Mouse (Mus musculus) neural tube, embryonic 11.5 days (tissue): ENCODE measurements around the gene Tmem190. TPM values are rescaled to one million over a fixed set of nuclear protein-coding genes. Genes with fewer than 3 reads are reported as not detected.

Experiments
- ATAC-seq: fragments of 200-750 bp; cut with Nextera tagmentation; 2 replicates; pipeline ENCODE4 v1.8.0; 2017; ENCODE audit warnings: moderate number of reproducible peaks, mild to moderate bottlenecking, moderate TSS enrichment, moderate library complexity; ENCODE audit not compliant: insufficient read depth, low FRiP score, low TSS enrichment
- DNase-seq: peaks from one replicate; pipeline ENCODE4 v3.0.0-alpha.2; 2015; ENCODE audit warnings: low spot score
- H3K27ac ChIP-seq: fragments of 300-500 bp; sonication (generic); 2 replicates; pipeline ENCODE4 v1.5.1; 2014; ENCODE audit warnings: low read depth, mild to moderate bottlenecking, low read length
- H3K27me3 ChIP-seq: fragments of 300-500 bp; sonication (generic); 2 replicates; pipeline ENCODE4 v1.6.1; 2014; ENCODE audit warnings: mild to moderate bottlenecking, low read length, mixed read lengths; ENCODE audit not compliant: control insufficient read depth, insufficient read depth
- H3K36me3 ChIP-seq: fragments of 300-500 bp; sonication (generic); 2 replicates; pipeline ENCODE4 v1.6.1; 2014; ENCODE audit warnings: mild to moderate bottlenecking, low read length, moderate library complexity, mixed read lengths; ENCODE audit not compliant: control insufficient read depth, insufficient read depth
- H3K4me1 ChIP-seq: fragments of 300-500 bp; sonication (generic); 2 replicates; pipeline ENCODE4 v1.6.1; 2014; ENCODE audit warnings: low read length, mixed read lengths; ENCODE audit not compliant: control insufficient read depth, insufficient read depth
- H3K4me2 ChIP-seq: fragments of 300-500 bp; sonication (generic); 2 replicates; pipeline ENCODE4 v1.6.1; 2014; ENCODE audit warnings: low read depth, mild to moderate bottlenecking, moderate library complexity
- H3K4me3 ChIP-seq: fragments of 300-500 bp; sonication (generic); 2 replicates; pipeline ENCODE4 v1.5.1; 2014; ENCODE audit warnings: low read depth, low read length
- H3K9ac ChIP-seq: fragments of 300-500 bp; sonication (generic); 2 replicates; pipeline ENCODE4 v1.6.1; 2014; ENCODE audit warnings: mild to moderate bottlenecking, low read length
- H3K9me3 ChIP-seq: fragments of 300-500 bp; sonication (generic); 2 replicates; pipeline ENCODE4 v1.6.1; 2016; ENCODE audit warnings: low read length; ENCODE audit not compliant: control insufficient read depth
- WGBS: fragments of 180-500 bp; shearing (Covaris S2); extraction: QIAGEN DNeasy Blood & Tissue Kit; methylation state at CpG from one replicate; pipeline ENCODE4 v1.1.7; 2014; 5-methylcytosine and 5-hydroxymethylcytosine counted together
- polyA plus RNA-seq: library from polyadenylated mRNA; unstranded; fragments of >200 nt; fragmentation: Nextera tagmentation; extraction: Ambion mirVana; gene quantifications from 2 replicates; pipeline ENCODE4 v1.2.1, GENCODE M21; 2014

Tmem190 gene
- polyA plus RNA-seq, 1 experiment from 2014 or later: not detected

DNA sequence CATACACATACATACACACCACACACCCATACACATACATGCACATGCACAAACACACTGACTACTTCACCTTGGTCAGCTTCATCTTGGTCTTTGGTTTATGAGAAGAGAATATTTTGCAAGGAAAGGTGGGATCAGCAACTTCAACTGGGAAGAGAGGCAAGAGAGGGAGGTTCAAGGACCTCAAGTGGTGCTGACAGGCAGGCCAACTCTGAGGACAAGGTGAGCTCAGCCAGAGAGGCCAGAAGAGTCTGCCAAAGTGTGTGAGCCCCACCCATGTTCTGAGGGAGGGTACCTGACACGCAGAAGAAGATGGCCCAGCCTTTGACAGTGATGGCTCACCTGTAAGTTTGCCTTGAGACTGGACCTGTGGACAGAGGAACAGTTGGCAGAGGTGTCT, 23.1 kb upstream of the Tmem190 start:
- 63% methylated on average over 1 of the region's 1 CpGs for WGBS

GRCm38 (mm10) chr7:4764946-4765710, 17.6 kb upstream of the Tmem190 start:
- 13% methylated on average over 4 of the region's 4 CpGs for WGBS
- no peak for DNase-seq
- no peak overlapping the region for H3K4me2 ChIP-seq
- H3K27ac ChIP-seq: no peak overlapping the region
- H3K4me1 ChIP-seq: 0 out of 2 replicates have a peak, but pooled peaks cover 3% of the 10 kb centered on the region
- H3K9ac ChIP-seq: no peak overlapping the region
- no peak for ATAC-seq
- no peaks in the 10 kb centered on the region for H3K27me3 ChIP-seq
- no peak overlapping the region for H3K4me3 ChIP-seq
- no peaks in the 10 kb centered on the region for H3K9me3 ChIP-seq
- no peaks in the 10 kb centered on the region for H3K36me3 ChIP-seq

More for the DNA sequence above, 23.1 kb upstream of the Tmem190 start:
- Histone ChIP-seq H3K9ac (no peak overlapping the region), H3K27me3 (no peaks in the 10 kb centered on the region), H3K4me2 (no peak overlapping the region), H3K4me3 (no peak overlapping the region), H3K27ac (no peak overlapping the region), H3K36me3 (no peaks in the 10 kb centered on the region), H3K9me3 (no peaks in the 10 kb centered on the region), H3K4me1 (no peaks in the 10 kb centered on the region)
- ATAC-seq (no peak), DNase-seq (no peak)

GRCm38 (mm10) chr7:4771202-4771601, 11.5 kb upstream of the Tmem190 start, which contains the start of gene Fam71e2:
Gene Fam71e2, minus strand, starts transcription at chr7:4771302.
- H3K36me3 ChIP-seq: no peaks in the 10 kb centered on the region
- no peak within 1 kb of the TSS for H3K4me3 ChIP-seq
- DNase-seq: no peak
- H3K9me3 ChIP-seq: no peaks in the 10 kb centered on the region
- H3K4me1 ChIP-seq: no peaks in the 10 kb centered on the region
- H3K27me3 ChIP-seq: peaks cover 10% of the 10 kb centered on the region
- WGBS: 79% methylated on average over 3 of the region's 5 CpGs
- no peak within 1 kb of the TSS for H3K9ac ChIP-seq
- no peak within 1 kb of the TSS for H3K27ac ChIP-seq
- ATAC-seq: no peak
- H3K4me2 ChIP-seq: no peak within 1 kb of the TSS

DNA sequence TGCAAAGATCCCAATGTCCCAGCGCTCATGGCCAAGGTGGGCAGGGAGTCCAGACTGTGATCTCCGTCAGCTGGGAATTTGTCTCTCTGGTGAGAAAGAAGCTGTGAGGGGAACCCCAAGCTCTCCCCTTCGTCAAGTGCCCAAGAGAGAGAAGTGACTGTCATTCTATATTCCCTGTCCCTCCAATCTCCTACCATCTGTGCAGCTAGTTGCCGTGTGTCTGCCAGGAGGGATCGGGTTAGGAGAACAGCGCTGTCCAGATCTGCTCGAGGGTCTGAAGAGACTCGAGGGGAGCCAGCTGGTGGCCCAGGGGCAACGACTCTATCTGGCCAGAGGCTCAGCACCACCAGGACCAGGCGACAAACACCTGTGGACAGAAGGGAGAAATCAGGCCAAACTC, 6.6 kb upstream of the Tmem190 start:
- Histone ChIP-seq H3K4me1 (no peaks in the 10 kb centered on the region), H3K27ac (no peak overlapping the region), H3K9ac (no peak overlapping the region), H3K4me2 (no peak overlapping the region), H3K4me3 (no peak overlapping the region), H3K27me3 (peaks cover 42% of the 10 kb centered on the region), H3K9me3 (no peaks in the 10 kb centered on the region), H3K36me3 (no peaks in the 10 kb centered on the region)
- WGBS: 44% methylated on average over 10 of the region's 10 CpGs
- ATAC-seq: no peak
- DNase-seq: no peak

DNA sequence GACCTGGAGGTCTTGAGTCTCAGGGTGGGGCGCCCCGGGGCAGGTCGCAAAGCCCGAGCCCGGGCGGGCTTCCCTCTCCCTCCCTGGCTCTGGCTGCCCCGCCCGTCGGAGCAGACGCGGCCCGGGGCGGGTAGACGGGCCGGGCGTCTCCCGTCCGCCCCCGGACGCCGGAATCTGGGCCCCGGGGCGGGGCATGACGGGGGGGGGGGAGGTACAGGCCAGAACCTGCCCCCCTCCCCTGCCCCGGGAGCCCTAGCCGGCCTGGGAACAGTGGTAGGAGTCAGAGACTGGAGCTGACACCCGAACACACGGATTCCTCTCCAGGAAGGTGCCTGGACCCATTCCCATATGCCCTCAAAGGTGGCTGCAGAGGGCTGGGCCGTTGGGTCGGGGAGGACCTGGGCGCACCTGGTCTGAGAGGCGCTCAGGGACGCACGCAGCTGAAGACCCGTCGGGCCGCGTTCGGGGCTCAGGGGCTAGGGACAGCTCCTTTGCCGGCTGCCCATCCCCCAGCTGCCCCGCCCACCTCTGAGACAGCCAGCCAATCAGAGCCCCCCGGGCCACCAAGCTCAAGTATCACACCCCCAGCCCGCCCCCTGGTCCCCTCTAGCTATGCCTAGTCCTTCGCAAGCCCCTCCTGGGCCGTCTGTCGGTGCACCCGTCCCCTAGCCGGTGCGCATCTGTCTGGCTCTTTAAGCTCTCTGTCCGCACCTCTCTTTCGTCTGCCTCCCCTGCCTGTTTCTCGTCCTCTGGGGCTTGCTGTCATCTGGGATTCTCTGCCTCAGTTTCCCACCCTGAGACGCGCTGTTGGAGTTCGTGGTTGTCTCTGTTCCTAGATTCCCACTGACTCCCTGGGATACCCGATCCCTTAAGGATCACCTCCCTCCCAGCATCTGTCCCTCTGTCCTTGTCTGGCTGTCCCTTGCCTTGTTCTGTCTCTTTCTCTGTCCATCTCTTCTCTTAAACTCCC, 5.6 kb upstream of the Tmem190 start:
- WGBS: 3% methylated on average over 36 of the region's 56 CpGs
- Histone ChIP-seq H3K9me3 (no peaks in the 10 kb centered on the region), H3K4me3 (peak overlapping the region; percentile 20), H3K9ac (peak overlapping the region; percentile 42), H3K27ac (no peak overlapping the region), H3K4me2 (peak overlapping the region; percentile 46), H3K27me3 (peaks cover 42% of the 10 kb centered on the region), H3K4me1 (no peaks in the 10 kb centered on the region), H3K36me3 (no peaks in the 10 kb centered on the region)
- DNase-seq (peak; percentile 83), ATAC-seq (peak; percentile 85)

DNA sequence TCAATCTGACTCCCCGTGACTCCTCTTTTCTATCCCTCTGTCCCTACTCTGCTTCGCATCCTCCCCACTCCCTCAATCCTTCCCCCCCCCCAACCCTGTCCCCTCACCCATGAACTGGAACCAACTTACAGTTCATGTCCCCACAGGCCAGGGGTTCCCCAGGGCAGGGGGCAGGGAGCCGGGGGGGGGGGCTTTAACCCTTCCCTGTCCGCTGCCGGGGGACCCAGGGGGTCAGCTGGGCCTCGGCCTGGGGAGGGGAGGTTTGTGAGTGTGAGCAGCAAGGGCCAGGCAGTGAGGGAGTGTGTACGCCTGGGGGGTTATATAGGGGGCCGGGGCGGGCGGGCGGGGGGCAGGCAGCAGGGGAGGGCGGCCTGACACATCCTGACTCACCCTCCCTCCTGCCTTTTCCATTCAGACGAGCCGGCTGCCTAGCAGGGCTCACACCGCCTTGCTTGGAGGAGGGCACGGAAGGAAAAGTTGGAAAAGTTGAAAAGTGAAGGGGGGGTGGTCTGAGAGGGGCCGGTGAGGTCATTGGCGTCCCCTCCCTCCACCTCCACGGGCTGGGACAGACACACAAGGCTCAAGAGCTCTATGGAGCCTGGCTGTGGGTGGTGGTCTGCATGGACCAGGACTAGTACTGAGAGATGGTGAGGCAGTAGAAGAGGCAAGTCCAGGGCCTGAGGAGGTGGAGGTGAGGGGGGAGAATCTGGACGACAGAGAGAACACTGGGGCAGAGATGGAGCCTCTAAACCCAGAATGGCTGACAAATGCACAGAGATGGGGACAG, 4.7 kb upstream of the Tmem190 start:
- Histone ChIP-seq H3K36me3 (no peaks in the 10 kb centered on the region), H3K4me1 (no peaks in the 10 kb centered on the region), H3K27ac (no peak overlapping the region), H3K27me3 (peaks cover 42% of the 10 kb centered on the region), H3K4me2 (no peak overlapping the region; the same call in 1 of the 2 replicates), H3K9ac (no peak overlapping the region; the same call in 1 of the 2 replicates), H3K9me3 (no peaks in the 10 kb centered on the region), H3K4me3 (no peak overlapping the region)
- DNase-seq (no peak), ATAC-seq (peak; percentile 5; the same call in 1 of the 2 replicates)
- WGBS: 8% methylated on average over 18 of the region's 20 CpGs

DNA sequence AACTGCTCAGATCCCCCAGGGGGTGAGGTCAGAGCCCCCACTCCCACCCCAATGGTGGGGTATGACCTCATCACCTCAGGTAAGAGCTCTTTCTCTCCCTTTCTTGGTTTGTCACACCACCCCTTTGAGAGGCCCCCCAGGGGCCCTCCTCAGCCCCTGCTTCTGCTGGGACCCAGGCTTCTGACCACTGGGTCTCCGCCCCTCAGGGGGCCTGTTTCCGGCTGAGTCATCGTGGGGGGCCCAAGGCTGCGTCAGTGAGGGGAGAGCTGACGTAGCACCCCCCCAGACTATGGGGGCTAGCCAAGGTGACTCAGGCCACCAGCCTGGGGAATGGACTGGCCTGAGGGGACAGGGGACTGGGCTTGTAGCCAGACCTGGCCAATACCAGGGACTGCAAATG, 2.8 kb upstream of the Tmem190 start:
- Histone ChIP-seq H3K4me3 (no peak overlapping the region), H3K9me3 (no peaks in the 10 kb centered on the region), H3K36me3 (no peaks in the 10 kb centered on the region), H3K9ac (no peak overlapping the region), H3K4me2 (no peak overlapping the region), H3K27ac (no peak overlapping the region), H3K27me3 (peaks cover 41% of the 10 kb centered on the region), H3K4me1 (no peaks in the 10 kb centered on the region)
- ATAC-seq (no peak), DNase-seq (no peak)
- WGBS: 27% methylated on average over 5 of the region's 5 CpGs

- 37% methylated on average over 3 of the region's 3 CpGs for WGBS
Observed at GRCm38 (mm10) chr7:4782130-4782529, 607 bp upstream of the Tmem190 start.

More at GRCm38 (mm10) chr7:4782130-4782529, 607 bp upstream of the Tmem190 start:
- H3K4me1 ChIP-seq: no peaks in the 10 kb centered on the region
- H3K9ac ChIP-seq: no peak overlapping the region
- no peaks in the 10 kb centered on the region for H3K9me3 ChIP-seq
- no peak for DNase-seq
- H3K27ac ChIP-seq: no peak overlapping the region
- H3K4me3 ChIP-seq: no peak overlapping the region
- H3K27me3 ChIP-seq: peaks cover 22% of the 10 kb centered on the region
- H3K4me2 ChIP-seq: no peak overlapping the region
- no peak for ATAC-seq
- H3K36me3 ChIP-seq: no peaks in the 10 kb centered on the region
